Mouse (Mus musculus): ENCODE measurements around the gene Zfp414. TPM values are rescaled to one million over a fixed set of nuclear protein-coding genes. Genes with fewer than 3 reads are reported as not detected.

The Zfp414 gene
- total and polyA plus RNA-seq, 3 experiments = 14.7 to 116 (median 34.7) TPM

DNA sequence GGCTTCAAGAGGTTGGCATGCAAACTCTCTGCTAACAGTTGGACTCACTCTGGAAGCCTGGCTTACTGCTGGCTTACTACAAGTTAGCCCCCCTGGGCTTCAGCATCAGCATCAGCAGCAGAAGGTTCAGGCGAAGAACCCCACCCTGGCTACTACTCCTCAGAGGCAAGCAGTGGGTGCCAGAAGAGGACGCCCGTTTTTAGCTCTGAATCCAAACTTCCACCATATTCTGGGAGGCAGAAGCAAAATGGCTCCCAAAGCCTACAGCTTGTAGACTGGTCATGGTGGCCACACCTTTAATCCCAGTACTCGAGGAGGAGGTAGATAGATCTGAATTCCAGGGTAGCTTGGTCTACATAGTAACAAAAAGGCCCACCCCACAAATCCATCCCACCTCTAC lies 15.2 kb downstream of the Zfp414 start:
- Histone ChIP-seq H3K4me1 (ENCODE audit: insufficient read depth, low read depth, low read length) (peaks cover 29% of the 10 kb centered on the region), H3K27me3 (ENCODE audit: insufficient read depth, low read length) (no peaks in the 10 kb centered on the region), H3K36me3 (replicated peaks) (peaks cover 84% of the 10 kb centered on the region), H3K9me3 (replicated peaks) (no peaks in the 10 kb centered on the region), H3K4me3 (ENCODE audit: low read depth, low read length) (no peak overlapping the region)
- no peak for ATAC-seq (ENCODE audit: extremely low read depth, insufficient number of reproducible peaks, low FRiP score, poor library complexity, severe bottlenecking)
- no peak for TF ChIP-seq TAL1 (conservative IDR thresholded peaks at IDR 0.05; ENCODE audit: low read depth, low read length)
- no peak for TF ChIP-seq POLR2AphosphoS5 (IDR thresholded peaks at IDR 0.05; ENCODE audit: insufficient replicate concordance, low read depth, low read length)
- no peak for TF ChIP-seq CTCF (IDR thresholded peaks at IDR 0.05; ENCODE audit: low read depth, low read length)
- no peak for DNase-seq (ENCODE audit: low spot score)

DNA sequence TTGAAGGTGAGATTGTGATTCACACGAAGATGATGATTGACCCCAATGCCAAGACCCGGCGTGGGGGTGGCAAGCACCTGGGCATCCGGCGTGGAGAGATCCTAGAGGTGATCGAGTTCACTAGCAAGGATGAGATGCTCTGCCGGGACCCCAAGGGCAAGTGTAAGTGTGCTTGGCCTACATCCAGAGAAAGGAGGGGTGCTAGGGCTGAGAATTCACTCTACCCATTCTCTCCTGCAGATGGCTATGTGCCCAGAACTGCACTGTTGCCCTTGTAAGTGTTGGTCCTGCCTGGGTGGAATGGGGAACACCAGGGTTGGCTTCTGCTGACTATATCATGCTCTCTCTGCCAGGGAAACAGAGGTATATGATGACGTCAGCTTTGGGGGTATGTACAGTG lies 16.2 kb downstream of the Zfp414 start:
- H3K36me3 ChIP-seq (replicated peaks) = peaks cover 94% of the 10 kb centered on the region
- H3K9me3 ChIP-seq (replicated peaks) = no peaks in the 10 kb centered on the region
- TF ChIP-seq CTCF (IDR thresholded peaks at IDR 0.05; ENCODE audit: low read depth, low read length) = no peak
- no peak for TF ChIP-seq POLR2AphosphoS5 (IDR thresholded peaks at IDR 0.05; ENCODE audit: insufficient replicate concordance, low read depth, low read length)
- no peak for TF ChIP-seq TAL1 (conservative IDR thresholded peaks at IDR 0.05; ENCODE audit: low read depth, low read length)
- TF ChIP-seq GATA1 (IDR thresholded peaks at IDR 0.05; ENCODE audit: borderline replicate concordance, low read length) = no peak
- TF ChIP-seq GATA2 (IDR thresholded peaks at IDR 0.05; ENCODE audit: borderline replicate concordance, low read depth, low read length) = no peak
- H3K4me1 ChIP-seq (ENCODE audit: insufficient read depth, low read depth, low read length) = peaks cover 24% of the 10 kb centered on the region
- no peak overlapping the region for H3K4me3 ChIP-seq (ENCODE audit: low read depth, low read length)
- no peak for DNase-seq (ENCODE audit: low spot score)
- no peak for ATAC-seq (ENCODE audit: extremely low read depth, insufficient number of reproducible peaks, low FRiP score, poor library complexity, severe bottlenecking)
- no peaks in the 10 kb centered on the region; the same call in 1 of the 2 replicates for H3K27me3 ChIP-seq (ENCODE audit: insufficient read depth, low read length)

DNA sequence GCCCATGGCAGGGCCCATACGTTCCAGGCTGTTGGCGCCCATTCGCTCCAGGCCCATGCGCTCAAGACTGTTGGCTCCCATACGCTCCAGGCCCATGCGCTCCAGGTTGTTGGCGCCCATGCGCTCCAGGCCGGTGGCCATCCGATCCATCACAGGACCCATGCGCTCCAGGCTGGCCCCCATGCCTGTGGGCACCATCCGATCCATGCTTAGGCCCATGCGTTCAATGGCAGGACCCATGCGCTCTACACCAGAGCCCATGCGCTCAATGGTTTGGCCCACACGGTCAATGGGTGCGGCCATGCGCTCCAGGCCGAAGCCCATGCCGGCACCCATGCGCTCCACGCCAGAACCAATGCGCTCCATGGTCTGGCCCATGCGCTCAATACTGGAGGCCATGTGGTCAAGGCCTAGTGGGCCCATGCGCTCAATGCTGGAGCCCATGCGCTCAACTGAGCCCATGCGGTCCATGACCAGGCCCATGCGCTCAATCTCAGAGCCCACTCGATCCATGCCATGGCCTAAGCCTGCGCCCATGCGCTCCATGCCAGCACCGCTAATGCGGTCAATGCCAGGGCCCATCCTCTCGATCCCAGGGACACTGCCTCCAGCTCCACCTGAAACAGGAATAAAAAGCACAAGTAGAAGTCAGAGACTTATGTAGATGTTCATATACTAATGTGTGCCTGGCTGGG lies 21.0 kb downstream of the Zfp414 start:
- DNase-seq (ENCODE audit: low spot score) (no peak), ATAC-seq (ENCODE audit: extremely low read depth, insufficient number of reproducible peaks, low FRiP score, poor library complexity, severe bottlenecking) (no peak)
- H3K4me3 ChIP-seq (ENCODE audit: low read depth, low read length) = no peak overlapping the region
- 0 out of 2 replicates have a peak, but pooled peaks cover 3% of the 10 kb centered on the region for H3K4me1 ChIP-seq (ENCODE audit: insufficient read depth, low read depth, low read length)
- TF ChIP-seq POLR2AphosphoS5 (IDR thresholded peaks at IDR 0.05; ENCODE audit: insufficient replicate concordance, low read depth, low read length) = no peak
- no peak for TF ChIP-seq GATA1 (IDR thresholded peaks at IDR 0.05; ENCODE audit: borderline replicate concordance, low read length)
- TF ChIP-seq TAL1 (conservative IDR thresholded peaks at IDR 0.05; ENCODE audit: low read depth, low read length) = no peak
- H3K9me3 ChIP-seq (replicated peaks) = no peaks in the 10 kb centered on the region
- no peaks in the 10 kb centered on the region; the same call in 1 of the 2 replicates for H3K27me3 ChIP-seq (ENCODE audit: insufficient read depth, low read length)
- peaks cover 96% of the 10 kb centered on the region for H3K36me3 ChIP-seq (replicated peaks)

- no peak overlapping the region for H3K4me3 ChIP-seq (ENCODE audit: low read depth, low read length)
- TF ChIP-seq CTCF (IDR thresholded peaks at IDR 0.05; ENCODE audit: low read depth, low read length) (no peak), GATA2 (IDR thresholded peaks at IDR 0.05; ENCODE audit: borderline replicate concordance, low read depth, low read length) (no peak), POLR2AphosphoS5 (IDR thresholded peaks at IDR 0.05; ENCODE audit: insufficient replicate concordance, low read depth, low read length) (no peak), GATA1 (IDR thresholded peaks at IDR 0.05; ENCODE audit: borderline replicate concordance, low read length) (no peak), TAL1 (conservative IDR thresholded peaks at IDR 0.05; ENCODE audit: low read depth, low read length) (no peak)
- no peak for ATAC-seq (ENCODE audit: extremely low read depth, insufficient number of reproducible peaks, low FRiP score, poor library complexity, severe bottlenecking)
- no peaks in the 10 kb centered on the region for H3K27me3 ChIP-seq (ENCODE audit: insufficient read depth, low read length)
- H3K36me3 ChIP-seq (replicated peaks) = peaks cover 83% of the 10 kb centered on the region
- DNase-seq (ENCODE audit: low spot score) = no peak
- no peaks in the 10 kb centered on the region for H3K9me3 ChIP-seq (replicated peaks)
- peaks cover 17% of the 10 kb centered on the region; the same call in 1 of the 2 replicates for H3K4me1 ChIP-seq (ENCODE audit: insufficient read depth, low read depth, low read length)
Observed at GRCm38 (mm10) chr17:33666813-33667212, 37.9 kb downstream of the Zfp414 start.

DNA sequence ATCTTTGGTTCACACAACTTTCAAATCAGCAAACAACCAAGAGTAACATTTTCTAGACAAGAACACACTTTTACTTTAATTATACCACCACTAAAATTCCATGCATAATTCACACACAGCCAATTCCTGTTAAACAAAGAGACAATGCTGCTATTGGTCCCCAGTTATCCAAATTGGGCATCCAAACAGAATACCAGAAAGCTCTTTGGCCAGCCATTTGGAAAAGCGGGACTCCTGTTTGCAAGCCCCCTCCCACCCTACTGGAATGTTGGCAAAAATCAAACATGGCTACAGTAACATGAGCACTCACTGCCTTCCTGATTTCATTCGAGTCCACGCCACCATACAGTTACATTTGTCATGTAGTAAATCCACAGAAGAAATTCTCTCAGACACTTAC lies 40.8 kb downstream of the Zfp414 start:
- no peak overlapping the region for H3K4me3 ChIP-seq (ENCODE audit: low read depth, low read length)
- no peak for ATAC-seq (ENCODE audit: extremely low read depth, insufficient number of reproducible peaks, low FRiP score, poor library complexity, severe bottlenecking)
- no peaks in the 10 kb centered on the region for H3K9me3 ChIP-seq (replicated peaks)
- H3K4me1 ChIP-seq (ENCODE audit: insufficient read depth, low read depth, low read length) = peaks cover 21% of the 10 kb centered on the region; the same call in 1 of the 2 replicates
- peaks cover 76% of the 10 kb centered on the region for H3K36me3 ChIP-seq (replicated peaks)
- no peak for DNase-seq (ENCODE audit: low spot score)
- H3K27me3 ChIP-seq (ENCODE audit: insufficient read depth, low read length) = no peaks in the 10 kb centered on the region
- TF ChIP-seq TAL1 (conservative IDR thresholded peaks at IDR 0.05; ENCODE audit: low read depth, low read length) = no peak
- no peak for TF ChIP-seq CTCF (IDR thresholded peaks at IDR 0.05; ENCODE audit: low read depth, low read length)
- TF ChIP-seq GATA2 (IDR thresholded peaks at IDR 0.05; ENCODE audit: borderline replicate concordance, low read depth, low read length) = no peak
- no peak for TF ChIP-seq GATA1 (IDR thresholded peaks at IDR 0.05; ENCODE audit: borderline replicate concordance, low read length)
- no peak for TF ChIP-seq POLR2AphosphoS5 (IDR thresholded peaks at IDR 0.05; ENCODE audit: insufficient replicate concordance, low read depth, low read length)

GRCm38 (mm10) chr17:33673837-33674236 lies 44.9 kb downstream of the Zfp414 start:
- no peak for TF ChIP-seq TAL1 (conservative IDR thresholded peaks at IDR 0.05; ENCODE audit: low read depth, low read length)
- TF ChIP-seq GATA2 (IDR thresholded peaks at IDR 0.05; ENCODE audit: borderline replicate concordance, low read depth, low read length) = no peak
- TF ChIP-seq GATA1 (IDR thresholded peaks at IDR 0.05; ENCODE audit: borderline replicate concordance, low read length) = no peak
- no peak for TF ChIP-seq POLR2AphosphoS5 (IDR thresholded peaks at IDR 0.05; ENCODE audit: insufficient replicate concordance, low read depth, low read length)
- Histone ChIP-seq H3K9me3 (replicated peaks) (no peaks in the 10 kb centered on the region), H3K4me1 (ENCODE audit: insufficient read depth, low read depth, low read length) (peaks cover 38% of the 10 kb centered on the region), H3K4me3 (ENCODE audit: low read depth, low read length) (no peak overlapping the region), H3K27me3 (ENCODE audit: insufficient read depth, low read length) (no peaks in the 10 kb centered on the region), H3K36me3 (replicated peaks) (peaks cover 69% of the 10 kb centered on the region)
- no peak for ATAC-seq (ENCODE audit: extremely low read depth, insufficient number of reproducible peaks, low FRiP score, poor library complexity, severe bottlenecking)
- DNase-seq (ENCODE audit: low spot score) = no peak
